Mouse (Mus musculus) cerebellum, adult 2 months (tissue): ENCODE results near the gene Tmem9b.

ENCODE experiments used
- CTCF ChIP-seq: fragments of 200-500 bp; IDR thresholded peaks from 2 replicates; pipeline ENCODE4 v1.5.1; 2011; ENCODE audit warnings: low read depth, mild to moderate bottlenecking, control low read depth, low read length, moderate library complexity, borderline replicate concordance; ENCODE audit not compliant: insufficient read depth
- POLR2A ChIP-seq: fragments of 200-500 bp; IDR thresholded peaks from 2 replicates; pipeline ENCODE4 v1.6.1; 2011; ENCODE audit warnings: low read length, control low read depth, borderline replicate concordance; ENCODE audit not compliant: insufficient read depth

- no peak for TF ChIP-seq POLR2A
- no peak for TF ChIP-seq CTCF
Observed at GRCm38 (mm10) chr7:109713434-109713982, 39.2 kb downstream of the Tmem9b start.
